Mouse (Mus musculus) midbrain, embryonic 12.5 days (tissue): Measurements from ENCODE around the gene B230217C12Rik. TPM values are rescaled to one million over a fixed set of nuclear protein-coding genes. Genes with fewer than 3 reads are reported as not detected.
"Not testable (repeated sequence)": the region's sequence is repeated elsewhere in the genome, so short reads cannot be mapped to it uniquely, and the experiment has no call there.

Experiments
- ATAC-seq: fragments of 200-750 bp; cut with Nextera tagmentation; 2 replicates; pipeline ENCODE4 v1.8.0; 2017; ENCODE audit warnings: low read depth, moderate TSS enrichment, moderate library complexity; ENCODE audit not compliant: low FRiP score
- H3K27ac ChIP-seq: fragments of 300-500 bp; sonication (generic); replicated peaks from 2 replicates; pipeline ENCODE4 v1.5.1; 2016; ENCODE audit warnings: mild to moderate bottlenecking
- H3K27me3 ChIP-seq: fragments of 300-500 bp; sonication (generic); 2 replicates; pipeline ENCODE4 v1.6.1; 2016; ENCODE audit warnings: mild to moderate bottlenecking
- H3K36me3 ChIP-seq: fragments of 300-500 bp; sonication (generic); 2 replicates; pipeline ENCODE4 v1.6.1; 2016
- H3K4me1 ChIP-seq: fragments of 300-500 bp; sonication (generic); 2 replicates; pipeline ENCODE4 v1.6.1; 2016
- H3K4me2 ChIP-seq: fragments of 300-500 bp; sonication (generic); replicated peaks from 2 replicates; pipeline ENCODE4 v1.6.1; 2016; ENCODE audit warnings: mild to moderate bottlenecking, moderate library complexity
- H3K4me3 ChIP-seq: fragments of 300-500 bp; sonication (generic); 2 replicates; pipeline ENCODE4 v1.5.1; 2016; ENCODE audit warnings: mild to moderate bottlenecking
- H3K9ac ChIP-seq: fragments of 300-500 bp; sonication (generic); replicated peaks from 2 replicates; pipeline ENCODE4 v1.6.1; 2016; ENCODE audit warnings: mild to moderate bottlenecking, moderate library complexity
- H3K9me3 ChIP-seq: fragments of 300-500 bp; sonication (generic); 2 replicates; pipeline ENCODE4 v1.6.1; 2016; ENCODE audit warnings: mild to moderate bottlenecking
- WGBS: fragments of 180-500 bp; shearing (Covaris S2); methylation state at CpG from one replicate; pipeline ENCODE4 v1.1.7; 2016; 5-methylcytosine and 5-hydroxymethylcytosine counted together
- polyA plus RNA-seq: library from polyadenylated mRNA; unstranded; fragments of >200 nt; fragmentation: Nextera tagmentation; extraction: Ambion mirVana; gene quantifications from 2 replicates; pipeline ENCODE4 v1.2.1, GENCODE M21; 2016

Gene B230217C12Rik
- polyA plus RNA-seq, 1 experiment from 2014 or later: 15.8 TPM

GRCm38 (mm10) chr11:97829913-97830476, 10.6 kb upstream of the B230217C12Rik start:
- H3K27ac ChIP-seq: no peak overlapping the region
- no peaks in the 10 kb centered on the region; the same call in 1 of the 2 replicates for H3K4me1 ChIP-seq
- H3K9me3 ChIP-seq: no peaks in the 10 kb centered on the region
- no peak overlapping the region for H3K4me2 ChIP-seq
- no peak overlapping the region for H3K9ac ChIP-seq
- peaks cover 46% of the 10 kb centered on the region for H3K36me3 ChIP-seq
- H3K4me3 ChIP-seq: no peak overlapping the region
- H3K27me3 ChIP-seq: no peaks in the 10 kb centered on the region
- 84% methylated on average over 12 of the region's 12 CpGs for WGBS
- no peak for ATAC-seq

- ATAC-seq: no peak
- Histone ChIP-seq H3K4me3 (no peak overlapping the region), H3K27me3 (no peaks in the 10 kb centered on the region), H3K4me2 (no peak overlapping the region), H3K9ac (no peak overlapping the region), H3K27ac (no peak overlapping the region), H3K36me3 (peaks cover 44% of the 10 kb centered on the region), H3K4me1 (no peaks in the 10 kb centered on the region), H3K9me3 (no peaks in the 10 kb centered on the region)
- 80% methylated on average over 6 of the region's 6 CpGs for WGBS
These were observed 10.1 kb upstream of the B230217C12Rik start for GRCm38 (mm10) chr11:97830501-97830900.

- WGBS: 88% methylated on average over 11 of the region's 11 CpGs
- Histone ChIP-seq H3K4me2 (no peak overlapping the region), H3K36me3 (peaks cover 46% of the 10 kb centered on the region), H3K4me1 (no peaks in the 10 kb centered on the region), H3K27ac (no peak overlapping the region), H3K27me3 (no peaks in the 10 kb centered on the region), H3K4me3 (no peak overlapping the region), H3K9ac (no peak overlapping the region), H3K9me3 (no peaks in the 10 kb centered on the region)
- no peak for ATAC-seq
These were observed 8.6 kb upstream of the B230217C12Rik start for GRCm38 (mm10) chr11:97832001-97832400.

DNA sequence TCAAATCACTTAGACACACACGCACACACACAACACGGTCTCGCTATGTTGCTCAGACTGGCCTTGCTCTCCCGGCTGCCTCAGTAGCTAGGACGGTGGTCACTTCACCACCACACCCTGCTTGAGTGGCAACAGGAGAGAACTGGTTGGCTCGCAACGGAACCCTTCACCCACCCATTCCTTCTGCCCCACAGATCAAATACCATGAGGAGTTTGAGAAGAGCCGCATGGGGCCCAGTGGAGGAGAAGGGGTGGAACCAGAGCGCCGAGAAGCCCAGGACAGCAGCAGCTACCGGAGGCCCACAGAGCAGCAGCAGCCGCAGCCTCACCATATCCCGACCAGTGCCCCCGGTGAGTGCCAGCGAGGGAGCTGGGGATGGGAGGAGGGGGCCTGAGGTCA, 7.2 kb upstream of the B230217C12Rik start:
- Histone ChIP-seq H3K9me3 (no peaks in the 10 kb centered on the region), H3K4me1 (no peaks in the 10 kb centered on the region), H3K27ac (no peak overlapping the region), H3K9ac (no peak overlapping the region), H3K4me2 (no peak overlapping the region), H3K27me3 (no peaks in the 10 kb centered on the region), H3K4me3 (no peak overlapping the region), H3K36me3 (peaks cover 55% of the 10 kb centered on the region)
- 75% methylated on average over 15 of the region's 15 CpGs for WGBS
- ATAC-seq: no peak

- H3K9me3 ChIP-seq: no peaks in the 10 kb centered on the region
These were observed 4.0 kb upstream of the B230217C12Rik start for GRCm38 (mm10) chr11:97836541-97836940.

DNA sequence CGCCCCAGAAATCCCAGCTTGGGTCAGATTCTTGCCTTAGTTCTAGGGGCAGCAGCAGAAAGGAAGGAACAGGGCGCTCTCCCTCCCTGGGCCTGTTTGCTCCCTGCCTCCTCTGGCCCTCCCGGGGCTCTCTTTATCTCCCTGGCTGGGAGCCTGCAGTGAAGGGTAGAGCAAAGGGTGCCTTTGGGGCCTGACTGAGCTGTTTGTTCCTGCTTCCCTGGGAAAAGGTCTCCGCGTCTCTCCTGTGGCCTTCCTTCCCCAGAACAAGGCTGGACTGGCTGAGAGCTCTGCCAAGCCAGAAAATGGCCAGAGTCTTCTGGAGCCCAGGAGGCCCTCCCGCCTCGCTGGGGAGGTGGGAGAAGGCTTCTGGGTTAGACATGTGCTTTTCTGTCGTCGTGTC, 3.5 kb upstream of the B230217C12Rik start:
- not testable (repeated sequence) for H3K4me3 ChIP-seq, H3K27me3 ChIP-seq, H3K4me2 ChIP-seq, H3K9ac ChIP-seq, H3K4me1 ChIP-seq, ATAC-seq, H3K27ac ChIP-seq, H3K9me3 ChIP-seq
- 74% methylated on average over 9 of the region's 9 CpGs for WGBS
- H3K36me3 ChIP-seq: peaks cover 48% of the 10 kb centered on the region

More at GRCm38 (mm10) chr11:97836541-97836940, 4.0 kb upstream of the B230217C12Rik start:
- Histone ChIP-seq H3K27ac (no peak overlapping the region), H3K4me2 (no peak overlapping the region), H3K4me3 (no peak overlapping the region), H3K27me3 (no peaks in the 10 kb centered on the region), H3K4me1 (peaks cover 5% of the 10 kb centered on the region), H3K9ac (no peak overlapping the region), H3K36me3 (peaks cover 48% of the 10 kb centered on the region)
- ATAC-seq: no peak
- 63% methylated on average over 8 of the region's 8 CpGs for WGBS

DNA sequence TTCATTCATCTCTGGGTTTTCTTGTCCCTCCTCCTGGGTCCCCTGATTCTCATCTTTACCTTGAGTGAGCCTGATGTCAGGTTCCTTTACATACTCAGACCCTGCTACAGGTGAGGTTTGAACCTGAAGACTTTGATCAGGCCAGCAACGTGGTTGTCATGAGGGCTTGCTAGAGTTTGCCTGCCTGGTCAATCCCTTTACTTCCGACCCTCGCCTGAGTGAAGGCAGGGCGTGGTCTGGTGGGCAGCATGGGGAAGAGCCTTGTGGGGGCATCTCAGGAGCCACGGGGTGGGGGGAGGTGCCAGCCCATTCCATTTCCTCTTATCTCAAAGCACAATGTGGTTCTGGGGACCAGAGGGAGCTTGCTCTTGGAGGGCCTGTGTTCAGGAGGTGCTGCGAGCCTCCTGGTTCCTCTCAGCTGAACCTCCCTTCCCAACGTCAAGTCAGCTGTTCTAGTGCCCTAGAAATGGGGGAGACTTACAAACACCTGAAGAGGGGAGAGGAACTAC, 2.9 kb upstream of the B230217C12Rik start:
- Histone ChIP-seq H3K4me3 (no peak overlapping the region), H3K4me1 (peaks cover 15% of the 10 kb centered on the region), H3K9ac (no peak overlapping the region), H3K9me3 (no peaks in the 10 kb centered on the region), H3K4me2 (no peak overlapping the region), H3K27ac (no peak overlapping the region), H3K27me3 (no peaks in the 10 kb centered on the region), H3K36me3 (peaks cover 48% of the 10 kb centered on the region)
- no peak for ATAC-seq
- WGBS: 81% methylated on average over 7 of the region's 7 CpGs

DNA sequence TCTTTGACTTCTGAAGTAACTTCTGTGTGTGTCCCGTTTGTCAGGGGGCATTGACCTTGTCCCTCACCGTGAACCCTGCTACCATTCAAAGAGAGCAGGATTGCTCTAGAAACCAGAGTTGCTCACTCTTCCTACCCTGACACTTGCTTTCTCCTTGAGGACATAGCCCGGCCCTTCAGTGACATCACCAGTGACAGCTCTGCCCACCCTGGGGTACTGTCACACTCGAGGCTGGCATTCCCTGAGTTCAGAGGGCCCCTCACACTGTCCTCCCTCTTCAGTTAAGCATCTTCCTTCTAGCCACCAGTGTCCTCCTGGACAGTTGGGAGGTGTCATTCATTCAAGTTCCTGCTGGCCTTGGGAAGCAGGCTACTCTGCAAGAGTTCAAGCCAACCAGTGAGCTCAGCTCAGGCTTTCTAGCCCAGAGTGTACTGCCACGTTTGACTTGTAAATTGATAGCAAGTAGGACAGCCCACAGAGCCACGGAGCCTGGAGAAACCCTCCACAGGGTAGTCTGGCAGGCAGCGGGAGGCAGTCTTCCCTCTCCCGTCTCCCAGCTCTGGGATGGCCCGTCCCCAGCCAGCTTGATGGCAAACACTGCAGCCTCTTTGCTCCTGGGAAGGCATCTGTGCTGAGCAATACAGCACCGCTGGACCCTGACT, 1.7 kb upstream of the B230217C12Rik start:
- no peak overlapping the region for H3K9ac ChIP-seq
- H3K36me3 ChIP-seq: peaks cover 41% of the 10 kb centered on the region
- WGBS: 45% methylated on average over 10 of the region's 10 CpGs
- H3K4me2 ChIP-seq: no peak overlapping the region
- 0 out of 2 replicates have a peak overlapping the region, but pooled peaks have one; percentile 7 for H3K27ac ChIP-seq
- no peaks in the 10 kb centered on the region for H3K27me3 ChIP-seq
- H3K9me3 ChIP-seq: no peaks in the 10 kb centered on the region
- ATAC-seq: no peak
- H3K4me1 ChIP-seq: peaks cover 15% of the 10 kb centered on the region
- H3K4me3 ChIP-seq: no peak overlapping the region

DNA sequence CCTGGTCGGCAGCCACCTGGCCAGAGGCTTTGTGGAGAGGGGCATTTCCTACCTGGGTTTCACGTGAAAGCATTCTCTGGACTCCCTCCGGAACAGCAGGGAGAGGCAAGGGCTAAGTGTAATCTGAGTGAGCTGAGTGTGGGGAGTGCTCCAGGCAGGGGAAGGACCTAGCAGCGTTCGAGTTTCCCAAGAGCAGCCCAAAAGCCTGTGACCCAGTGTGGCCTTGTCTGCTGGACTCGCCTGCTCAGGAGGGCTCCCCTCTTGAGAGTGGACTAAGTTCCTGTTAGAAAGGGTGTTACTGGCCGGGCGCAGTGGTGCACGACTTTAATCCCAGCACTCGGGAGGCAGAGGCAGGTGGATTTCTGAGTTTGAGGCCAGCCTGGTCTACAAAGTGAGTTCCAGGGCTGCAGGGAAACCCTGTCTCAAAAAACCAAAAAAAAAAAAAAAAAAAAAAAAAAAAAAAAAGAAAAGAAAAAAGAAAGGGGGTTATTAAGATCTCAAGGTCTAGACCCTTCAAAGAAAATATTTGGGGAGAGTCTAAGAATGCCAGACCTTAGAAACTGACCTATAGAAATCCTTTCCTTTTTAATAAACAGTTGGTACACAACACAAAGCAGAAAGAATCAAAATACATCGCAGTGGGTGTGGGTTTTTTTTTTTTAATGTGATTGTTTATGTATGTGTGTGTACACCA, 992 bp upstream of the B230217C12Rik start:
- Histone ChIP-seq H3K4me3 (no peak overlapping the region), H3K27me3 (no peaks in the 10 kb centered on the region), H3K4me2 (no peak overlapping the region), H3K9me3 (no peaks in the 10 kb centered on the region), H3K4me1 (peaks cover 15% of the 10 kb centered on the region), H3K27ac (0 out of 2 replicates have a peak overlapping the region, but pooled peaks have one; percentile 7), H3K36me3 (peaks cover 34% of the 10 kb centered on the region), H3K9ac (no peak overlapping the region)
- WGBS: 58% methylated on average over 11 of the region's 11 CpGs
- ATAC-seq: no peak

DNA sequence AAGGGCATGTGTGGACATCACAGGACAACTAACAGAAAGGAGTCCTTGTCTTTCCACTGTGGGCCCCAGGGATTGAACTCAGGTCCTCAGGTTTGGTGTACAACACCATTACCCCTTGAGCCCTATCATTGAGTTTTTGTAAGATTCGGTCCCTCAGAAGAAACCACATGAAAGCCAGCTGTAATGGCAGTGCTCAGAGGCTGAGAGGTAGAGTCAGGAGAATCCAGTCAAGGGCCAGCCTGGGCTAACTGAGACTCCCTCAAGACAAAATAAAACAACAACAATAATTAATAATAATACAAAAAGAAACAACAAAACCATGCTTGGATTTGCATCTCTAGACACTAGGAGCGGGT, 467 bp upstream of the B230217C12Rik start:
- H3K27me3 ChIP-seq: no peaks in the 10 kb centered on the region
- 75% methylated on average over 2 of the region's 2 CpGs for WGBS
- no peaks in the 10 kb centered on the region for H3K9me3 ChIP-seq
- H3K9ac ChIP-seq: no peak overlapping the region; the same call in 1 of the 2 replicates
- no peak; the same call in 1 of the 2 replicates for ATAC-seq
- peaks cover 15% of the 10 kb centered on the region for H3K4me1 ChIP-seq
- peak overlapping the region; percentile 54 for H3K4me3 ChIP-seq
- H3K36me3 ChIP-seq: peaks cover 30% of the 10 kb centered on the region
- H3K4me2 ChIP-seq: peak overlapping the region; percentile 63
- H3K27ac ChIP-seq: peak overlapping the region; percentile 85

GRCm38 (mm10) chr11:97840991-97841661, 546 bp downstream of the B230217C12Rik start:
- Histone ChIP-seq H3K36me3 (peaks cover 21% of the 10 kb centered on the region), H3K4me3 (peak overlapping the region; percentile 54), H3K27ac (peak overlapping the region; percentile 85), H3K9ac (peak overlapping the region; percentile 68), H3K4me1 (peaks cover 15% of the 10 kb centered on the region), H3K27me3 (no peaks in the 10 kb centered on the region), H3K9me3 (no peaks in the 10 kb centered on the region), H3K4me2 (peak overlapping the region; percentile 63)
- WGBS: 2% methylated on average over 22 of the region's 22 CpGs
- peak; percentile 76 for ATAC-seq
